Mouse (Mus musculus) lung, embryonic 14.5 days (tissue): ENCODE results near the gene Ccin. TPM values are rescaled to one million over a fixed set of nuclear protein-coding genes. Genes with fewer than 3 reads are reported as not detected.

Experiments used
- ATAC-seq: fragments of 200-750 bp; cut with Nextera tagmentation; 2 replicates; pipeline ENCODE4 v1.8.0; 2017; ENCODE audit warnings: mild to moderate bottlenecking, moderate TSS enrichment, moderate library complexity; ENCODE audit not compliant: insufficient read depth
- DNase-seq: peaks from one replicate; pipeline ENCODE4 v3.0.0-alpha.2; 2015
- H3K27ac ChIP-seq: fragments of 300-500 bp; sonication (generic); 2 replicates; pipeline ENCODE4 v1.5.1; 2014; ENCODE audit warnings: low read depth, mild to moderate bottlenecking, moderate library complexity
- H3K27me3 ChIP-seq: fragments of 300-500 bp; sonication (generic); 2 replicates; pipeline ENCODE4 v1.6.1; 2014; ENCODE audit warnings: low read length, control low read depth; ENCODE audit not compliant: insufficient read depth
- H3K36me3 ChIP-seq: fragments of 300-500 bp; sonication (generic); 2 replicates; pipeline ENCODE4 v1.6.1; 2014; ENCODE audit warnings: control low read depth; ENCODE audit not compliant: insufficient read depth
- H3K4me1 ChIP-seq: fragments of 300-500 bp; sonication (generic); 2 replicates; pipeline ENCODE4 v1.6.1; 2014; ENCODE audit warnings: antibody characterized with exemption, control low read depth; ENCODE audit not compliant: insufficient read depth
- H3K4me2 ChIP-seq: fragments of 300-500 bp; sonication (generic); 2 replicates; pipeline ENCODE4 v1.6.1; 2014; ENCODE audit warnings: mild to moderate bottlenecking
- H3K4me3 ChIP-seq: fragments of 300-500 bp; sonication (generic); 2 replicates; pipeline ENCODE4 v1.5.1; 2014; ENCODE audit warnings: low read depth, low read length
- H3K9ac ChIP-seq: fragments of 300-500 bp; sonication (generic); 2 replicates; pipeline ENCODE4 v1.6.1; 2014
- H3K9me3 ChIP-seq: fragments of 300-500 bp; sonication (generic); 2 replicates; pipeline ENCODE4 v1.6.1; 2016; ENCODE audit warnings: low read depth, low read length, control low read depth
- CTCF ChIP-seq: IDR thresholded peaks from 2 replicates; pipeline ENCODE4 v1.5.1; 2016; ENCODE audit warnings: antibody characterized with exemption, low read depth
- WGBS: fragments of 180-500 bp; shearing (Covaris S2); extraction: QIAGEN DNeasy Blood & Tissue Kit; methylation state at CpG from one replicate; pipeline ENCODE4 v1.1.7; 2014; 5-methylcytosine and 5-hydroxymethylcytosine counted together
- polyA plus RNA-seq: library from polyadenylated mRNA; unstranded; fragments of >200 nt; fragmentation: Nextera tagmentation; extraction: Ambion mirVana; gene quantifications from 2 replicates; pipeline ENCODE4 v1.2.1, GENCODE M21; 2014

Ccin gene
- polyA plus RNA-seq, 1 experiment from 2014 or later, result not detected

- H3K36me3 ChIP-seq, result no peaks in the 10 kb centered on the region
- ATAC-seq (no peak), DNase-seq (no peak)
- H3K4me1 ChIP-seq, result no peaks in the 10 kb centered on the region
- no peak overlapping the region for H3K4me2 ChIP-seq
- no peak overlapping the region for H3K9ac ChIP-seq
- H3K27me3 ChIP-seq, result no peaks in the 10 kb centered on the region
- TF ChIP-seq CTCF, result no peak
- no peak overlapping the region for H3K4me3 ChIP-seq
- no peak overlapping the region for H3K27ac ChIP-seq
- no peaks in the 10 kb centered on the region for H3K9me3 ChIP-seq
- WGBS, result 61% methylated on average over 3 of the region's 3 CpGs
Observed at GRCm38 (mm10) chr4:44004623-44005409, 21.5 kb downstream of the Ccin start.

GRCm38 (mm10) chr4:44010176-44010575 lies 26.9 kb downstream of the Ccin start:
- no peak for ATAC-seq
- Histone ChIP-seq H3K27ac (no peak overlapping the region), H3K27me3 (no peaks in the 10 kb centered on the region), H3K36me3 (0 out of 2 replicates have a peak, but pooled peaks cover 2% of the 10 kb centered on the region), H3K4me2 (no peak overlapping the region), H3K9ac (no peak overlapping the region), H3K4me1 (peaks cover 6% of the 10 kb centered on the region; the same call in 1 of the 2 replicates), H3K9me3 (no peaks in the 10 kb centered on the region), H3K4me3 (no peak overlapping the region)
- no peak for DNase-seq
- TF ChIP-seq CTCF, result no peak
- 85% methylated on average over 1 of the region's 1 CpGs for WGBS

- H3K27ac ChIP-seq, result no peak overlapping the region
- H3K4me3 ChIP-seq, result no peak overlapping the region
- H3K36me3 ChIP-seq, result peaks cover 5% of the 10 kb centered on the region; the same call in 1 of the 2 replicates
- no peak for TF ChIP-seq CTCF
- 47% methylated on average over 2 of the region's 2 CpGs for WGBS
- peaks cover 6% of the 10 kb centered on the region; the same call in 1 of the 2 replicates for H3K4me1 ChIP-seq
- H3K9me3 ChIP-seq, result no peaks in the 10 kb centered on the region
- H3K27me3 ChIP-seq, result no peaks in the 10 kb centered on the region
- H3K9ac ChIP-seq, result no peak overlapping the region
- DNase-seq (no peak), ATAC-seq (no peak)
- no peak overlapping the region for H3K4me2 ChIP-seq
Observed at GRCm38 (mm10) chr4:44010893-44011292, 27.6 kb downstream of the Ccin start.

- peak overlapping the region; percentile 67 for H3K27ac ChIP-seq
- WGBS, result 74% methylated on average over 3 of the region's 3 CpGs
- no peak for DNase-seq
Observed at GRCm38 (mm10) chr4:44011799-44012198, 28.5 kb downstream of the Ccin start.

GRCm38 (mm10) chr4:44012376-44013367 lies 29.4 kb downstream of the Ccin start:
- H3K27ac ChIP-seq, result peak overlapping the region; percentile 67
- peaks cover 5% of the 10 kb centered on the region; the same call in 1 of the 2 replicates for H3K36me3 ChIP-seq
- no peaks in the 10 kb centered on the region for H3K27me3 ChIP-seq
- DNase-seq (peak; percentile 96), ATAC-seq (peak; percentile 98)
- H3K4me2 ChIP-seq, result peak overlapping the region; percentile 89
- H3K9me3 ChIP-seq, result no peaks in the 10 kb centered on the region
- under 1% methylated on average over 77 of the region's 77 CpGs for WGBS
- peak overlapping the region; percentile 100 for H3K4me3 ChIP-seq
- peaks cover 6% of the 10 kb centered on the region; the same call in 1 of the 2 replicates for H3K4me1 ChIP-seq
- no peak for TF ChIP-seq CTCF
- peak overlapping the region; percentile 94 for H3K9ac ChIP-seq

More at GRCm38 (mm10) chr4:44011799-44012198, 28.5 kb downstream of the Ccin start:
- Histone ChIP-seq H3K4me3 (peak overlapping the region; percentile 100), H3K36me3 (peaks cover 5% of the 10 kb centered on the region; the same call in 1 of the 2 replicates), H3K27me3 (no peaks in the 10 kb centered on the region), H3K4me1 (peaks cover 6% of the 10 kb centered on the region; the same call in 1 of the 2 replicates), H3K9ac (peak overlapping the region; percentile 94), H3K9me3 (no peaks in the 10 kb centered on the region), H3K4me2 (peak overlapping the region; percentile 89)
- ATAC-seq, result no peak
- TF ChIP-seq CTCF, result no peak

GRCm38 (mm10) chr4:44013391-44014070 lies 30.2 kb downstream of the Ccin start:
- 21% methylated on average over 11 of the region's 11 CpGs for WGBS
- Histone ChIP-seq H3K9ac (peak overlapping the region; percentile 94), H3K4me1 (peaks cover 6% of the 10 kb centered on the region; the same call in 1 of the 2 replicates), H3K27me3 (no peaks in the 10 kb centered on the region), H3K36me3 (peaks cover 5% of the 10 kb centered on the region; the same call in 1 of the 2 replicates), H3K27ac (no peak overlapping the region), H3K9me3 (no peaks in the 10 kb centered on the region), H3K4me2 (peak overlapping the region; percentile 89), H3K4me3 (peak overlapping the region; percentile 100)
- TF ChIP-seq CTCF, result no peak
- DNase-seq, result peak; percentile 3
- ATAC-seq, result no peak
